Mouse (Mus musculus): ENCODE data around the gene Cpsf4l.

- TF ChIP-seq CTCF (IDR thresholded peaks at IDR 0.05; ENCODE audit: borderline replicate concordance, extremely low read depth, insufficient read depth, insufficient read length) (no peak), POLR2A (IDR thresholded peaks at IDR 0.05; ENCODE audit: borderline replicate concordance, extremely low read depth, insufficient read depth, insufficient read length, poor library complexity, severe bottlenecking) (no peak)
Measured at GRCm38 (mm10) chr11:113698013-113698545, 11.7 kb downstream of the Cpsf4l start.

All from brain, embryonic 14.5 days (tissue).